Mouse (Mus musculus) cerebellum, adult 9-10 months (tissue): ENCODE measurements around the gene Foxn1.

Experiments used
- DNase-seq: peaks from one replicate; pipeline ENCODE4 v3.0.0; 2022

Foxn1 gene

DNA sequence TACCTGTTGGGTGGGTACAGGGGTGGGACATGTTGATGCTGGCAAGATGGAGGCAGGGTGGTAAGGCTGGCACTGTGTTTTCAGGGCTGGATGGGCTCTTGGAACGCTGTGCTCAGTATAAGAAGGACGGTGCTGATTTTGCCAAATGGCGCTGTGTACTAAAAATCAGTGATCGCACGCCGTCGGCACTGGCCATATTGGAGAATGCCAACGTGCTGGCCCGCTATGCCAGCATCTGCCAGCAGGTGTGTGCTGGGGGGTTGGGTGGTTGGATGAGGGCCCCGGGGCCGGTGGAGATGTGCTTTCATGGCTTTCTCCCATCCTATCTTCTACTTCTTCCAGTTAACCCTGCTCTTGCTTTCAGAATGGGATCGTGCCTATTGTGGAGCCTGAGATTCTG lies 61.4 kb downstream of the Foxn1 start:
- no peak for DNase-seq

DNA sequence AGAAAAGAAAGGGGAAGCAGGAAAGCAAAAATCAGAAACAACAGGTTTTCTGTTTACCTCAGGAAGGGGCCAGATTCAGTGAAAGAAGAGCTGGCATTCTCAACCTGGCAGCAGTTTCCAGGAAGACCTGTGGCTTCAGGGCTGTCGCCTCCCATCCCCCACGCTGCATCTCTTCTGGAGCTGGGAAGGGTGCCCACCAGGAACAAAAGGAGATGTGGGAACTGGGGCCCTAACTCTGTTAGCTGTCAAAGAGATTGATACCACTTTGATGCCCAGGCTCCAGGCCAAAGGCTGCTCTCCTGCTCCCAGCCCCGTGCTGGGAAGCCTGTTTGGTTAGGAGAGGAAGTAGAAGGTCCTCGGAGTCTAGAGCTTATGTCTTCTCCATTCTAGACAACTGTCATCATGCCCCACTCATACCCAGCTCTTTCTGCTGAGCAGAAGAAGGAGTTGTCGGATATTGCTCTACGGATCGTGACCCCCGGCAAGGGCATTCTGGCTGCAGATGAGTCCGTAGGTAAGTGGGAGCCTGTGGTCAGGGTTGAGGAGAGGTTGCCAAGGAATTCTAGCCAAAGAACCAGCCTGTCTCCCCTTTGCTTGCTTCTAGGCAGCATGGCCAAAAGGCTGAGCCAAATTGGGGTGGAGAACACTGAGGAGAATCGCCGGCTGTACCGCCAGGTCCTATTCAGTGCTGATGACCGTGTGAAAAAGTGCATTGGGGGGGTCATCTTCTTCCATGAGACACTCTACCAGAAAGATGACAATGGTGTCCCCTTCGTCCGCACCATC lies 62.2 kb downstream of the Foxn1 start:
- peak; percentile 66 for DNase-seq

- peak; percentile 95 for DNase-seq
Measured at GRCm38 (mm10) chr11:78322860-78323259, 63.5 kb downstream of the Foxn1 start, which contains the start of gene Aldoc. Aldoc (plus strand) TSS chr11:78322968.

- no peak for DNase-seq
Measured at GRCm38 (mm10) chr11:78322076-78322831, 64.1 kb downstream of the Foxn1 start.

GRCm38 (mm10) chr11:78318411-78318810 lies 67.9 kb downstream of the Foxn1 start:
- no peak for DNase-seq

DNA sequence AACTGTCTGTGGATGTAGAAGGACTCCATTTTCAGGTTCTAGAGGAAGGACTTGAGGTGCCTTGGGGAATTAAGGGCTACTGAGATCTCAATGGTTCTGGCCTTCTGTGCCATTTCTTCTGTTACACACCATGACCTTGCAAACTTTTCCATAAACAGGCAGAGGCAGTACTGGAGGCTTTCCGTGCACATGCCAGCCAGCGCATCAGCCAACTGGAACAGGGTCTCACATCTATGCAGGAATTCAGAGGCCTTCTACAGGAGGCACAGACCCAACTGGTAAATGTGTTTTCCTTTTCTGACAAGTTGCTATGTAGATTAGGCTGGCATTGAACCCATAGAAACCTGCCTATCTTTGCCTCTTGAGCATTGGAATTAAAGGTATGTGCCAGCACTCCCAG lies 72.7 kb downstream of the Foxn1 start:
- no peak for DNase-seq

DNA sequence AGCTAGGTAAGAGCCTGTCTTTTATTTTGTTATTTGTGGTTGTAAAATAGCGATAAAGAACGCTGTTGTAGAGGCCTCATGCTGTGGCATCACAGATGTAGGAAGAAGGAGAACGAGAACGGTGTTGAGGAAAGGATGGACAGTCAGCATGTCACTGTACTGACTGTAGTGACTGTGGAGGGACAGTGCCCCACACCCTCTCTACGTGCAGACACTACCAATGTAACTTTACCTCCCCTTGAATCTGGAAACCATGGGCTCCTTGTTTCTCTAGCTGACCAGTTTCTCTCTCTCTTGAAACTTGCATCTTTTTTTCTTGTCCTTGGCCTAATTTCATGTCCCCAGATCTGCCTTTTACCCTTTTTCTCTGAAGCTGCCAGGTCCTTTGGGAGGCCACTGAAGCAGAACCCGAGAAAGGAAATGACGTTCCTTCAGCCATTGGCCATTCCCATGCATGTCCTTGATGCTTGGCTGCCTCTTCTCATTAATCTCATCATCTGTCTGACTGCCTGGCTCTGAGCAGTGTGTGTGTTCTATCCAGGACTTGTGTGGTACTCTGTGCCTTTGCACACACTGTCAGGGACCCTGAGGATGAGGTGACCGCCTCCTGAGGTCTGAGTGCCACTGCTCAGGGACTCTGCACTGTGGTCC lies 75.4 kb downstream of the Foxn1 start:
- DNase-seq, result no peak
